Comparison of ENCODE assay signal across 8 mouse cellular contexts in the genomic region with DNA sequence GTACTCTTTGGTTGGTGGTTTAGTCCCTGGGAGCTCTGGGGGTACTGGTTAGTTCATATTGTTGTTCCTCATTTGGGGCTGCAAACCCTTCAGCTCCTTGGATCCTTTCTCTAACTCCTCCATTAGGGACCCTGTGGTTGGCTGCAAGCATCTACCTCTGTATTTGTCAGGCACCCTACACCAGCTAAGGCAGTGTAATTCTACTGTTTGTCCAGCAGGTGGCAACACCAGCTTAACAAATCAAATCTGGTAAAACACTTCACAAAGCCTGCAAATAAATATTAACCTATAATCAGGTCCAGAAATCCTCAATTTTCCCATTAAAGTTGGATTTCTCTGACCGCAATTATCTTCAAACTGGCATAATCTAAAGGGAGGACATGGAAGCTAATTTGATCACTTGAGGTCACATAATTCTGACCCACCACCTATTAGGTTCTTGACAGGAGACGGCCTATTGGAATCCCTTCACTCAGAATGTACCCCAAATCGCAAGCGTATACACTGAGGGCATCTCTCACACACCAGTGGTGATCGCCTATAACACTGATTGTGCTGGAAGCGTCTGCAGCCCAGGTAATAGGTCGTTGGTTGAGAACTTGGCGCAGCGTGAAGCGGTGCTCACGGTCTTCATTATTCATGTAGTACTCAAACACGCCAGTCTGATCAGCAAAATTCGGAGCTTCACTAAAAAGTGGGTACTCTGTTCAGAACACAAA. TPM values are rescaled to one million over a fixed set of nuclear protein-coding genes. Genes with fewer than 3 reads are reported as not detected.
DNase-seq lines count a peak whose midpoint lies in the region; ATAC-seq lines count a peak whose summit lies in the region.

No protein-coding gene starts in this region.

- H3K4me3 ChIP-seq in forebrain, embryonic 15.5 days = no peak overlapping the region
- no peak overlapping the region for H3K4me3 ChIP-seq in midbrain, embryonic 14.5 days (replicated peaks; ENCODE audit: low read depth, low read length)

- no peak overlapping the region for H3K27ac ChIP-seq in forebrain, embryonic 15.5 days (replicated peaks)
- no peak overlapping the region for H3K27ac ChIP-seq in midbrain, embryonic 14.5 days (replicated peaks; ENCODE audit: low read depth, low read length)

- WGBS in forebrain, embryonic 15.5 days = 90% methylated on average over 13 of the region's 13 CpGs
- 90% methylated on average over 13 of the region's 13 CpGs for WGBS in midbrain, embryonic 14.5 days

- DNase-seq in cerebellum, adult 18-20 months = peak; percentile 34 to 38
- no peak for DNase-seq in cerebellum, postnatal 4 days (ENCODE audit: low spot score in 2 of 2)
- peak; percentile 64 for DNase-seq in 3T3-L1 (ENCODE audit: low read depth, low spot score)
- peak; percentile 76 for DNase-seq in brain, adult 2 months (ENCODE audit: low read depth, low spot score)
- peak; percentile 38 for DNase-seq in kidney, postnatal 10 days
- DNase-seq in midbrain, embryonic 14.5 days = peak; percentile 80
- DNase-seq in frontal cortex, postnatal 25 days (ENCODE audit: low spot score in 2 of 2) = no peak

- H3K4me2 ChIP-seq in forebrain, embryonic 15.5 days (replicated peaks) = no peak overlapping the region
- H3K4me2 ChIP-seq in midbrain, embryonic 14.5 days (ENCODE audit: low read length) = no peak overlapping the region

- no peak overlapping the region for H3K9ac ChIP-seq in forebrain, embryonic 15.5 days (replicated peaks)
- no peak overlapping the region for H3K9ac ChIP-seq in midbrain, embryonic 14.5 days (replicated peaks; ENCODE audit: low read length)

- no peaks in the 10 kb centered on the region for H3K27me3 ChIP-seq in forebrain, embryonic 15.5 days
- no peaks in the 10 kb centered on the region for H3K27me3 ChIP-seq in midbrain, embryonic 14.5 days (ENCODE audit: control insufficient read depth, insufficient read depth, low read length)

- ATAC-seq in forebrain, embryonic 15.5 days (replicated peaks) = peak; percentile 66
- peak; percentile 48; the same call in 1 of the 2 replicates for ATAC-seq in midbrain, embryonic 14.5 days (ENCODE audit: low FRiP score, low TSS enrichment)

- H3K9me3 ChIP-seq in forebrain, embryonic 15.5 days = no peaks in the 10 kb centered on the region
- no peaks in the 10 kb centered on the region for H3K9me3 ChIP-seq in midbrain, embryonic 14.5 days (ENCODE audit: control insufficient read depth, low read length)

- H3K4me1 ChIP-seq in forebrain, embryonic 15.5 days = no peaks in the 10 kb centered on the region
- peaks cover 7% of the 10 kb centered on the region; the same call in 1 of the 2 replicates for H3K4me1 ChIP-seq in midbrain, embryonic 14.5 days (ENCODE audit: control insufficient read depth, insufficient read depth, low read length)

- no peaks in the 10 kb centered on the region for H3K36me3 ChIP-seq in forebrain, embryonic 15.5 days
- 0 out of 2 replicates have a peak, but pooled peaks cover 10% of the 10 kb centered on the region for H3K36me3 ChIP-seq in midbrain, embryonic 14.5 days (ENCODE audit: control insufficient read depth, insufficient read depth, low read length)

RNA-seq across cellular contexts. Expression of a gene that starts 46.6 kb away (rescaled TPM):
- polyA plus RNA-seq in forebrain, embryonic 15.5 days (2015; fragmentation: Nextera tagmentation; extraction: Ambion mirVana) = 9.1 and 9.9 TPM in 2 replicates
- 10.4 and 13.9 TPM in 2 replicates for polyA plus RNA-seq in midbrain, embryonic 14.5 days (2014; fragmentation: Nextera tagmentation; extraction: Ambion mirVana)

RNA-seq across cellular contexts. Expression of a gene that starts 55.8 kb away (rescaled TPM):
- polyA plus RNA-seq in forebrain, embryonic 15.5 days (2015; fragmentation: Nextera tagmentation; extraction: Ambion mirVana) = 0.15 and 0.34 TPM in 2 replicates
- 0.59 TPM in 1 of 2 replicates, not detected in the other for polyA plus RNA-seq in midbrain, embryonic 14.5 days (2014; fragmentation: Nextera tagmentation; extraction: Ambion mirVana)

Comparison
In these comparisons a context has a peak if more than half of its experiments do, and no peak if none do; other contexts are left out.
1. DNase-seq: peak in cerebellum, adult 18-20 months (2 of 2), 3T3-L1 (single experiment), brain, adult 2 months (single experiment), kidney, postnatal 10 days (single experiment) and midbrain, embryonic 14.5 days (single experiment); none in cerebellum, postnatal 4 days (0 of 2) and frontal cortex, postnatal 25 days (0 of 2).